Mouse (Mus musculus): ENCODE measurements around the gene 4930548H24Rik. TPM values are rescaled to one million over a fixed set of nuclear protein-coding genes. Genes with fewer than 3 reads are reported as not detected.

The 4930548H24Rik gene
- polyA plus RNA-seq (2017; shearing (Covaris generic)) = not detected

DNA sequence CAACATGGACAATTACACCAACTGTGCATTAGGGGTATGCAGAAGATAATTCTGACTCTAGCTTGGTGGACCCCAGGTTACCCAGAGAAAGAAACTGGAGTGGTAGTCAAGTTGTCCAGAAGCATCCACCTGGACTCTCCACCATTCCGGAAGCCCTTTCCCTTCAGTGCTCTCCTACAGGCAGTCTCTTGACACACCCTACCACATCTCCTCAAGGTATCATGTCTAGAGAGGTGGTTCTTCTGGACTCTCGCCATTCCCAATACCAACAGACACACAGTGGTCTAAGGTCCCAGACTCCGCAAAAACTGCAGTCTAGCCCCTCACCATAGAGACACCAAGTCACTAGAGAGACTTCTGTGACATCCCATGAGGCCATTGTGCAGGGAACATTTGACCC is at the start of gene 4930548H24Rik:
Gene 4930548H24Rik (plus strand): TSS at position 301 of the 400 bp plus-strand sequence.

DNA sequence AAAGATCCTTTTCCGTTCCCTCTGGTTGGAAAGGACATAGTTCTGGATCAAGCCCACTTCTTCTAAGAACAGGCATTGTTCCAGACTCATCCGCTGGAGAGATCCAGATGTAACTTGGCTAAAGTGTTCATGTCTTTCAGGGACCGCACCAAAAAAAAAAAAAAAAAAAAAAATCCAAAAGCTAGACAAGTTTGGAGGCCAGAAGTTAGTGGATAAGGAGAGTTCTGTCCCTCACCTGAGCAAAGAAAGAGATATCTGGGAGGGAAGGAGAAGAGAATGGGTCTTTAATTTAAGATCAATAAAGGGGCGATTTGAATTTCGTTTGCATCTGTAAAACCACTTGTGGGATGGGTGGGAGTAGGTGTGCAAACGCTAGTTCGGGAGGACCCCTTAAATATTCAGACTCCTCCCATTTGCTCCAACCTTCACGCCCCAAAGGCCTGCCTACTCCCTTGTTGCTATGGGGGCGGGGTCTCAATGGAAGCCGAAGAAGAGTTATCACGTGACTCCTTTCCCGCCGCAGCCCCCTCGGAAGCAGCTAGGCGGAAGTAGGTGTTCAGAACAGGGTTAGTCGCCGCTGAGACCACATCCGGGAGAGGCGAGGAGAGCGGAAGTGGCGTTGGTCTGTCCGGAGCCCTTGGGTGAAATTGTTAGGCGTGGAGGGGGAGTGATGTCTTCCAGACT is 33.5 kb upstream of the 4930548H24Rik start, which contains the start of gene Zfp512:
Gene Zfp512 (plus strand): TSS at position 554 of the 684 bp plus-strand sequence.

GRCm38 (mm10) chr5:31494513-31495297 is 9.2 kb downstream of the 4930548H24Rik start, which contains the start of gene Gpn1:
TSS of gene Gpn1 (plus strand) at chr5:31494741.

DNA sequence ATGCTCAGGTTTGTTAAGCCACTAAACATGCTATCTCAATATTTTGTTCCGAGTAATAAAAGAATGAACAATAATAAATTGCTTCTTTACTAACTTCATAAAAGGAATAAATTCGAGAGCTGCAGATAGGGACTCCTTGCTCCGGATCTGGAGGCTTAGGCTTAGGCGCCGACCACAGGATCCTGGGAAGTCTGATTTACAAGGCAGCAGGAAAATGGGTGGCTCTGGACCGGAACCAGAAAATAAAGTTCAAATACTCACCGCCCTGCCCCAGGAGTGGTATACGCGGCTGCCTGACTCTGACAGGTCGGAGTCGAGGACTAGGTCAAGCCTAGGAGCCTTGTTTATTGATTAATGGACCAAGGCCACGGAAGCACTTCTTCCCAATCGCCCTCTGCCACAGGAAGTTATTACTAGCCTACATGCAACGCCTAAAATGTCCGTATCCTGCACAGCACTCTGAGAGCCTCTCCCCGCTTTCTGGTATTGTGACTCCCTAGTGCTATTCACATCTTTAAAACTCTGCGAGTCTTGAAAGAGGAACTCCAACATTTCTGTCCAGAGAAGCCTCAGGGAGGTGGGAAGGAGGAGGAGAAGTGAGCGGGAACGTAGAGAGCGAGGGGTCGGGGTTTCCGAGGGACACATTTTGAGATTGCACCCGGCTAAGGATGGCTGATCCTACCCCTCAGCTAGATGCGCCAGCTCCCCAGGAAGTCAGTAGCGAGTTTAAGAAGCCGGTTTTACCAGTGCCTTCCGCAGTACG is 41.0 kb downstream of the 4930548H24Rik start, which contains the start of gene Slc4a1ap:
Gene Slc4a1ap (plus strand): TSS at position 642 of the 763 bp plus-strand sequence.

DNA sequence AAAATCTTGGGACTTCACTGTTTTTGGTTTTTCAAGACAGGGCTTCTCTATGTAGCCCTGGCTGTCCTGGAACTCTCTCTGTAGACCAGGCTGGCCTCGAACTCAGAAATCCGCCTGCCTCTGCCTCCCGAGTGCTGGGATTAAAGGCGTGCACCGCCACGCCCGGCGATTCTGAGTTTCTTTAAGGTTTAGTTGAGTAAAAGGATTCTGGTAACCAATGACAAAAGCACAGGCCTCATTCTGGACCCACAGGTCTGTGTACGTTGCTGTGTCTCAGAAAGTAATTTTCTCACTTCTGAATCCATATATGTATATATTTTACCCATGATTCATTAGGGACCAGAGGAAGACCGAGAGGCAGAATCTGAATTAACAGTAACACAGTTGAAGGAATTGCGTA is 42.2 kb downstream of the 4930548H24Rik start, which contains the start of gene Supt7l:
Gene Supt7l (minus strand): TSS at position 101 of the 400 bp plus-strand sequence.

Other genes with a start within 250 kb of the 4930548H24Rik start
- gene Nrbp1, start 244.9 kb upstream of the 4930548H24Rik start, polyA plus RNA-seq (2017; shearing (Covaris generic)) = 188 TPM
- not detected for gene Gm9970, start 244.5 kb upstream of the 4930548H24Rik start, polyA plus RNA-seq (2017; shearing (Covaris generic))
- 37.1 TPM for gene Krtcap3, start 234.0 kb upstream of the 4930548H24Rik start, polyA plus RNA-seq (2017; shearing (Covaris generic))
- gene Ift172, start 194.6 kb upstream of the 4930548H24Rik start, polyA plus RNA-seq (2017; shearing (Covaris generic)) = 14.7 TPM
- not detected for gene Fndc4, start 189.7 kb upstream of the 4930548H24Rik start, polyA plus RNA-seq (2017; shearing (Covaris generic))
- not detected for gene Gckr, start 188.3 kb upstream of the 4930548H24Rik start, polyA plus RNA-seq (2017; shearing (Covaris generic))
- 52.3 TPM for gene Zfp512, start 33.3 kb upstream of the 4930548H24Rik start, polyA plus RNA-seq (2017; shearing (Covaris generic))
- 39.0 TPM for gene Gpn1, start 9.0 kb downstream of the 4930548H24Rik start, polyA plus RNA-seq (2017; shearing (Covaris generic))
- 52.7 TPM for gene Slc4a1ap, start 41.3 kb downstream of the 4930548H24Rik start, polyA plus RNA-seq (2017; shearing (Covaris generic))
- gene Supt7l, start 42.1 kb downstream of the 4930548H24Rik start, polyA plus RNA-seq (2017; shearing (Covaris generic)) = 24.3 TPM
- 242 TPM for gene Mrpl33, start 111.2 kb downstream of the 4930548H24Rik start, polyA plus RNA-seq (2017; shearing (Covaris generic))
- 23.5 TPM for gene Rbks, start 211.9 kb downstream of the 4930548H24Rik start, polyA plus RNA-seq (2017; shearing (Covaris generic))
- gene Babam2, start 211.9 kb downstream of the 4930548H24Rik start, polyA plus RNA-seq (2017; shearing (Covaris generic)) = 49.2 TPM